Mouse (Mus musculus) ZHBTc4 (cell line): ENCODE measurements around the gene Sgcd.
"Not testable (repeated sequence)": the region's sequence is repeated elsewhere in the genome, so short reads cannot be mapped to it uniquely, and the experiment has no call there.

Experiments used
- DNase-seq: peaks from one replicate; pipeline ENCODE4 v3.0.0-alpha.2; 2011; ENCODE audit warnings: low read depth, low spot score

Gene Sgcd

DNA sequence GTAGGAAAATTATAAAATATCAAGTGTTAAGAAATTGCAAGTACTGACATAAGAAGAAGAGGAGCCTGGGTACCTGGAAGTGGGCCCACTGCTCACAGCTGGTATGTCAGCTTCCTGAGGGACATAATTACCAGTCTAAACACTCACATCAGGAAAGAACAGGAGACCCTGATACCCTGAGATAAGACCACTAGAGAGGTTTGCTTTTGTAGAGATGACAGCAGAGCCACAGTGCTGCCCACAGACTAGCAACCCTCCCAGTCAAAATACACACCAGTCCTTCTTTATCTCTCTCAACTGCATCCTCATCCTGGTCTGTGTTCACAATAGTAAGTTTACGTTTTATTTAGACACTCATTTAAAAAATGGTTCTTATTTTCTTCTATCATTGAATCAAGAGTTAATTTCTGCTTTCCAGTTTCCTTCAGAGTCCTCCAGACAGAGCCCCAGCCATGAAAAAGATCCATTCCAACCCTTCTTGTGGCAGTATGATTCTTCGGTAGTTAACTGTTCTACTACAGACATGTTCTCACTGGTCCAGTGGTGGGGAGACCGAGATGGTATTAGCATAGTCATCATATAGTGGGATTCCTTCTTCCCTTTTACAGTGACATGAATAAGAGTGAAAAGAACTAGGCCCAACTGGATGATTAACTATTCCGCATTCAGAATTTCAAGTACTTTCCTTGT, 211.4 kb downstream of the Sgcd start:
- DNase-seq: no peak

- DNase-seq: no peak
These were observed 212.8 kb downstream of the Sgcd start for GRCm38 (mm10) chr11:47776019-47776418.

GRCm38 (mm10) chr11:47765859-47766258, 222.9 kb downstream of the Sgcd start:
- DNase-seq: no peak

GRCm38 (mm10) chr11:47763569-47763968, 225.2 kb downstream of the Sgcd start:
- not testable (repeated sequence) for DNase-seq

DNA sequence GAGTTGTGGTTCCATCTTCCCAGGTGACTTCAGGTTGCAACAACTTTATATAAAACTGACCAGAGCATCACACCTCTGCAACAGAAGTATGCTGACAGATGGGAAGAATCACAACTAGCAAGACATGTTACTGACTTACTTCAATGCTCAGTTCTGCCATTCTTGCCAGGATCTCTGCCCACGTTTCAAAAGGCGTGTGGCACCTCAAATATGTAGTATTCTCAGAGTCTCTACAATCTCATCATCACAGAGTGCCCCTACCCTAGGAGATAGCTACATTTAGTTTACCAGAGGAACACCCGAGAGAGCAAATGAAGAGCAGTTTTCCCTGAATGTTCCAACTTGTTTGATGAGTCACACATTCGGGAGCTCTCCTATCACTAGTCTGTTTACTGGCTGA, 229.8 kb downstream of the Sgcd start:
- DNase-seq: no peak

GRCm38 (mm10) chr11:47742806-47743205, 246.0 kb downstream of the Sgcd start:
- DNase-seq: no peak

DNA sequence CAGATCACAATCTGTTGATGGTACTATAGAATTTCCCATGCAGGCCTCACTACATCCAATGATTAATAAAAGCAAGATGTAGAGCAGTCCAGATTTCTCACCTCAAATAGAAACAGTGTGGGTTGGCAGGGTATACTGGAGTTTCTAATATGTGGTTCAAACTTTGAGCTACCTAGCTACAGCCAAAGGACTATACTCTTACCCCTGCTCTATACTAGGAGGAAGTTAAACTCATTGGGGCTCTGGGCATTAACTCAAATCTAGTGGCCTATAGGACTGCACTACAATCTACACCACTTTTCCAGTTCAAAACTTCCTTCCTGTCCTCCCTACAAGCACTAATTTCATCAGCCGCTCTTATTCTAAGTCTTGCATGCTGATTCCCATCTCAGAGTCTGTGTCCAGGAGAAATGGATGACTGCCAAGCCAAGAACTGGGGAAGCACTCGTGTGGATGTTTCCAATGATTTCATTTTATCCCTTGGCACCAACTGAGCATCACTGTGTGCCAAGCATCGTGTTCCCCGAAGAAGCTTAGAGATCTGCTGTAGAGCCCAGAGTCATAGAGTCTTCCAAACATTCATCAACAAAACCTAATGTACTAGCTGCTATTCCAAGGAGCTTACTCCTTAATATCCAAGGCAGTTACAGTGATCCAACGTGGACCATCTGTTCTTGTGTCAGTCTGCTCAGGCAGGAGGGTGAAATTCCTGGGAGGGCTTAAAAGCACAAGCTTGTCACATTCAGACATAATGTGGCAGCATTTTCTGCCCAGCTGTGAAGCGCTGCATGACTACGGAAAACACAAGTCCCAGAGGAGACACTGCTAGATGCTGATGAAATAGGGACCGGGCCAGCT, 283.6 kb downstream of the Sgcd start:
- DNase-seq: no peak

DNA sequence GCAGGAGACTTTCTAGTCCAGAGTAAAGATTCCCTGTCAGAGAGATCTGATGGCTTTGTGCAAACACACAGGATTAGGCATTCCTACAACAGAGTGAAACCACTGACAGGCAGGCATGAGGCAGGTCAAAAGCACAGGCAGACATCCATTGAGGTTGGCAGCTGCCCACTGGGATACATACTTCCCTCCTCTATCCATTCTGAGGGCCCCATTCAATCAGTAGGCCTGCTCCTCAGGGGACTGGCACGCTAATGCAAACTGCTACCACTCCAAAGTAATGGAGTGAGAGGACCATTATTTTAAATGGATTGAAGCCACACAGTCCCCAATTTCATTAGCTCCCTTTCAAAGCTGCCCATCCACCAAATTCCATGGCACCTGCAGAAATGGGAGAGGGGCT, 293.2 kb downstream of the Sgcd start:
- DNase-seq: no peak

DNA sequence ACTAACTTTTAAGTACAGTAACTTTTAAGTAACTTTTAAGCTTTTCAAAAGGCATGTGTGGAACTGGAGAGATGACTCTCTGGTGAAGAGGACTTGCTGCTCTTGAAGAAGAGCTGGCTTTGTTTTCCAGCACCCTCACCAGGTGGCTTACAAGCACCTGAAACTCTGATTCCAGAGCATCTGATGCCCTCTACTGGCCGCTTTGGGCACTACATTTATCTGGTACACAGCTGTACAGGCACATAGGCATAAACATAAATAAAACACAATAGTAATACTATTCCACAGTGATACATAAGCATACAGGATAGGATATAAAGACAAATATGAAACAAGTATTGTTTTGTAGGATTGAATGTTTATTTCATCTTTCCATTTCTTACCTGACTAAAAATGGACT, 330.6 kb downstream of the Sgcd start:
- DNase-seq: peak; percentile 81

DNA sequence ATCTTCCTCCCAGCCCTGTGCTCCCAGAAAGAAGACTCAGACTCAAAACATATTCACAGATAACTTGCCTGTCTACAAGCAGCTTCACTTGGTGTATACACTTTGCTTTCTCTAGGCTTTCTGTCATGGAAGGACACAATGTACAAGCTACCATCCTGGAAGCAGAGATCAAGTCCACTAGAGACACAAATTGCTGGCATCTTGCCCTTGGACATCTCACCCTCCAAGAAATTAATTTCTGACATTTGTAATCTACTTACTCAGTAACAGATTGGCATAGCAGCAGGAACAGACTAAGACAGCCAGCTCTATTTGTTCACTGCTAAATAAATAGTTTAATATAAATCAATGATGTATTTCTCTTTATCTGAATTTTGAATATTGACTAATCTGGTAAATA, 342.9 kb downstream of the Sgcd start:
- no peak for DNase-seq

- no peak for DNase-seq
These were observed 347.1 kb downstream of the Sgcd start for GRCm38 (mm10) chr11:47641567-47642259.

DNA sequence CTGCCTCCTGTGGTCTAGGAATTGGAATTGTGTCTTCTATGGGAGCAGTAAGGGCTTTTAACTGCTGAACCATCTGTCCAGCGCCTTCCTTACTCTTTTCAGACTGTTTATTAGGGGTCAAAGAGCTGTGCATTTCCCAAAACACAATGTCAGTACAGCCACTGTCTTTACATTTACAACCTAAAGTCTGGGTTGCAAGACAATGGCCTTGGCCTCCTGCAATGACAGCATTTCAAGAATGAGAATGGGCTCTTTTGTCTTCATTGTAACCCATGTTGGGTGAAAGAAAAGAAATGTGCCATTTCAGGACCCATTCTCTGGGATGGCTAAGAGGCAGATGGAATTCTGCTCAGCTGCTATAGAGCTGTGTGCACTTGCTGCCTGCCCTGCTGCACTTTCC, 348.2 kb downstream of the Sgcd start:
- peak; percentile 93 for DNase-seq

- no peak for DNase-seq
These were observed 358.6 kb downstream of the Sgcd start for GRCm38 (mm10) chr11:47630186-47630585.

DNA sequence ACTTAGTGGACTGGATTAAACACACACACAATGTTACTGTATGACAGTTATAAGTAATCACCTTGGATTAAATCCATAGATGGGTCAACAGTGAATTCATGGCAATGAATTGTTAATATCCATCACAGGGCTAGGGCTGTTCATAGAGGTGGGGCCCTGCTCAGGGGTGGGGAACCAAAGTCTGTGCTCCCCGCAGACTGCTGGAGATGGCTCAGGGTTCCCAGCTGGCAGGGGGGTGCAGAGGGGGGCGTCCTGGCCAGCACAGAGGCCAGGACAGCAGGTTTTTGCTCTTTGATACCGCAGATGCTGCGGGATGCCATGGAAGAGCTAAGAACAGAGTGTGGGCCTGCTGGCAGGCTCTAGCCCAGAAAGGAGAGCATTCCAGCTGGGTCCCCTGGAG, 378.9 kb downstream of the Sgcd start:
- no peak for DNase-seq

DNA sequence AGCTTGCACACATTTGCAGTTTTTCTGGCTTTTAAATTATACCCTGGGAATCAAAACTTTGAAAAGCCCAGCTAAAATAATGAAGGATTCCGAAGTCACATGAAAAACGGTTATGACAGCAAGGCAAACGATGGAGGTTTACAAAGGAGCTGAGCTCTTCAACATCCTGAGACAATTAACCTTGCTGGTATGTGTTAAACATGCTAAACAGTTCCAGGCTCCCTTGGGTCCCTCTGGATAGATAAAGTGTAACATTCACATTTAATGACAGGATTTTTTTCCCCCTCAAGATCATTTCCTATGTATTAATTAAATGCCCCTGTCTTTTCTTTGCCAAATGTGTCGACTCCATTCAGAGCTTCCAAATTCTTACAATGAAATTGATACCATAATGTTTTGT, 414.1 kb downstream of the Sgcd start:
- DNase-seq: no peak

DNA sequence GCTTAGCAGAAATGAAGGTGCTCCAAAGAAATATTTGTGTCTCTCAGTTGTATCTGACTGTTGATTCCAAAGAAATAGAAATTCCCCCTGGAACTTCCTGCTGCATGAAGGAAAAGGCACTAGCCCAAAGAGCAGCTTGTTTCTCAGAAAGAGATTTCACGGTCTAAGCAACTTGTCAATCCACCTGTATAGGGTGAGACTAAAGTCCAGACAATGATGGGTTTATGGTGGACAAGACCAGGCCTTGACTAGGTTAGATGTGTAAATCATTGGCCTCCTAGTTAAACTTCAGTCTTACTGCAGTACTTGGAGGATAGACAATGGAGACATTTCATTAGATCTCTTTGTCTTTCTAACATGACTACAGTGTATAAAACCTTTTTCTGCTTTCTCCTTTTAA, 420.3 kb downstream of the Sgcd start:
- DNase-seq: no peak

DNA sequence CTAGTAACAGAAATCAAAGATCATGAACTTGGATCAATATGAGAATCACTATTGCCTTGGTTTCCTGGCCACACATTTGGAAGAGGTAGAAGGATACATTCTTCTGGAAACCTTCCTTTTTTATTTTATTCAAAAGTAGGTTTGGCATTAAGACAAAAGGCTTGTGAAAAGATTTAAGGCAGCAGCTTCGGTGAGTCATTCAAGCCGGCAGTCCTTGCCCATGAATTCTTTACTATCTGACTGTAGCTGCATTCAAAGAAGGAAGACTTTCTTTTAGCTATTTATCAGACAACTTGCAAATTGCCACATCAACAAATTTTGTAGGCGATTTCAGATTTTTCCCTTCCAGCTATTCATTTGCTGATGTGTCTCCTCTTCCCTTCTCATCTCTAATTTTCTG, 422.6 kb downstream of the Sgcd start:
- DNase-seq: no peak

GRCm38 (mm10) chr11:47524845-47525244, 463.9 kb downstream of the Sgcd start:
- DNase-seq: peak; percentile 7

DNA sequence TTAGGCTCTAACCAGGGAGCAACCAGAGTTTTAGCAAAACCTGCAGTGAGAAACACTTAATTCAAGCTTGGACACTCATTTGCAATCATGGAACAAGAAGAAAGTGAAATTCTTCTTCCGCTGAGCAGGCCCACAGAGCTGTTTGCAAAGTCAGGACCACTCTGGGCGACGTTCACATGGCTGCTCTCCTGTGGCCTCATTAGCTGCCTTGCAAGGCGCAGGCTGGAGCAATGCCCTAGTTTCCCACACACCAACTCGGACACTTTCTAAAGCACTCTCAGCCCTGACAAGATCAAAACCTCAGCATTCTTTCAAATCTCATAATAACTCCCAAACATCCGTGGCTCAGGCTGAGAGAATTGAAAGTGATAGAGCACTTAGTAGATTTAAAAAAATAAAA, 480.7 kb downstream of the Sgcd start:
- DNase-seq: no peak

- DNase-seq: peak; percentile 43
These were observed 485.5 kb downstream of the Sgcd start for GRCm38 (mm10) chr11:47503236-47503635.

DNA sequence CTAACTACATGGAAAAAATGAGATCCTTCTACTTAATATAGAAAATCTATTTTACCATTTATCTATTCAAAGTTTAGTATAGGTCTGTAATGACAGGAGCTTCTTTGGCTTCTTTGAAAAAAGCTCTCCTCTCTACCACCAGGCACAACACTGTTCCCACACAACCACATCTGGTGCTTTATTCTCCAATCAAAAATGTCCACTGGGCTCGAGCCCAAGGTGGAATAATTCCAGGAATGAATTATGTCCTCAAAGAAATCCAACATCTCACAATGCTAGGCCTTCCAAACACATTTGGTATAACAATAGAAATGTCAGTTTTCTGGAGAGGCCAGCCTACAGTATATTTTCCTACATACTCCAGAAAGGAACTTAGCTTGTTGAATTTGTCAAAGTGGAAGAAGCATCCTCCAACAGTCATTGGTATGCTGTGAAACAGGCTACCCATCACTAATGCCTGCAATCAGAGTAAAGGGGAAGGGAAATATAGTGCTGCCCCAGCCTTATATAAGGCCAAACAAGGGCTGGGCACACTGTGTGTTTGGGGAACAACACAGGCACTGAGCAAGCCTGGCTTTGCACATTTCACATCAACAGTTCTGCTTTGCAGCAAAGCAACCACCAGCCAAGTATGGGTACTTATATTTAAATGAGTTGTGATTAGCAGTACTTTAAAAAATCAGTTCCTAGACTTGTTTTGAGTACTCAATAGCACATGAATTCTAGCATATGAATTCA, 515.1 kb downstream of the Sgcd start:
- no peak for DNase-seq

DNA sequence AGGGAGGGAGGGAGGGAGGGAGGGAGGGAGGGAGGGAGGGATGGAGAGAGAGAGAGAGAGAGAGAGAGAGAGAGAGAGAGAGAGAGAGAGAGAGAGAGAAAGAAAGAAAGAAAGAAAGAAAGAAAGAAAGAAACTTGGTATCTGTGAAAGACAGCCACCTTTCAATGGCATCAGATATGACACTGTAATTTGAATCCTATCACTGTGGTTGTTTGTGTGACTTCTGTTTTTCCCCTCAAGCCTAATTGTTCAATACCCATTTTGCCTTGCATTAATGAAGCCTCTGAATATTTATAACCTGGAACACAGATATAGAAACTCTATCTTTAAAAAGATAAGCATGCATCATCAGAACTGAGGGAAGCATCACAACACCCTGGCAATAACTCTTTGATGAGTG, 528.1 kb downstream of the Sgcd start:
- DNase-seq: not testable (repeated sequence)
